Mouse (Mus musculus) retina, embryonic 14.5 days (tissue): ENCODE data around the gene Hilpda.

Experiments
- DNase-seq: peaks from one replicate; pipeline ENCODE4 v3.0.0-alpha.2; 2015; ENCODE audit warnings: low spot score

Gene Hilpda

DNA sequence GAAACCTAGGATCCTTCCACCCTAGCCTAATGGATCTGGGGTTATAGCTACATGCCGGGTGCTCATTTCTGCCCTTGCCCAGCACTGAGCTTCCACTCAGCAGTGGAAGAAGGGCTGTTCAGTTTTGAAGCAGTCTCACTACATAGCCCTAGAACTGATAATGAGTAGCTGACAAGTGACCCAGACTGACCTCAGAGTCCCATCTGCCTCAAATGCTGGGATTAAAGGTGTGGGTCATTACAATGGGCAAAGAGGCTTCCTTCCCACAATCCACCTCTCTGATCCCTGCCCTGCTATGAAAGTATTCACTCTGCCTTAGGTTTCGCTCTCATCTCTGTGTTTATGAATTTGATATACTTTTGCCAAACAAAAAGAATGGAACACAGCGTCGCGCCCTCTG lies 4.5 kb downstream of the Hilpda start:
- DNase-seq, result peak; percentile 32

DNA sequence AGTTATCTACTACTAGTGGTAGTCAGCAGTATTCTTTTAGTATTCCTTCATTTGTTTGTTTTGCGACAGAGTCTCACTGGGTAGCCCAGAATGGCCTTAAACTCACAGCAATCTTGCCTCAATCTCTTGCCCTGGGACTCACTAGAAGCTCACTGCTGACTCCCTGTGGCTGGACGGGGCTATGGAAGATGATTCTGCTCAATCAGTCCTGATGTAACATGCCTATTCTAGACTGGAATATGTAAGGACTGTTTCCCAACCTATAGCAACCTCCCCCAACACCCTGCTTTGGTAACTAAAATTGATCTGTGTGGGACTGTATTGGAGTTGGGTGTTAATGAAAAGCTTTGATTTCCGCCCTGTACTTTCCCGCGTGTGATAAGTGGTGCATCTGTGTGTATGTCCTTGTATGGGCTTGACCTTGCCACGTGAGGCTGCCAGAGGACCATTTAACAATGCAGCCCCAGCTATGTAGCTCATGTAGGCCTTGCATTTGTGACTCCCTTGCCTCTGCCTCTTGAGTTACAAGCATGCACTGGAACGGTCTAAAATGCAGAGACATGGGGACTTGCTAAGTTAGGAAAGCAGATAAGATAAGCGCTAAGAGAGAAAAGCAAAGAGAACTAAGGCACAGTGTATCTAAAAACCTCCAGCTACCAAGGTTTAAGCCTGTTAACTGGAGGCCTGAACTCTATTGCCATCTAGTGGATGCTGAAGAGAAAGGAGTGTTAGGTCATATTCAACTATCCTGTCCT lies 6.4 kb downstream of the Hilpda start:
- DNase-seq, result peak; percentile 87

DNA sequence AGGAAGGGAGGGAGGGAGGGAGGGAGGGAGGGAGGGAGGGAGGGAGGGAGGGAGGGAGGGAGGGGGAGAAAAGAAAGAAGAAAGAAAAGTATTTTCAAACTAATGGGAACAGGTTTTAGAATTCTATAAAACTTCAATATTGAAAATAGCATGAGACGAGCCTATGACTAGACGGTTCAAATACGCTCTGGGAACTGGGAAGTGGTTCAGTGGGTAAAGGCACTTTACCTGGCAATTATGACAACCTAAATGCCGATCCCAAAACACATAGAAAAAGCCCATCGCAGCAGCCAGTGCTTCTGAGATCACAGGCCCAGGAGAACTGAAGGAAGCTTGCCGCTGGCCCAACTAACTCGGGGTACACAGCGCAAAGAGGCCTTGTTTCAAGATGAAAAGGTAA lies 7.0 kb downstream of the Hilpda start, which contains the start of gene Fam71f2:
Fam71f2 (plus strand) TSS at position 301 of the 400 bp plus-strand sequence.
- no peak for DNase-seq

DNA sequence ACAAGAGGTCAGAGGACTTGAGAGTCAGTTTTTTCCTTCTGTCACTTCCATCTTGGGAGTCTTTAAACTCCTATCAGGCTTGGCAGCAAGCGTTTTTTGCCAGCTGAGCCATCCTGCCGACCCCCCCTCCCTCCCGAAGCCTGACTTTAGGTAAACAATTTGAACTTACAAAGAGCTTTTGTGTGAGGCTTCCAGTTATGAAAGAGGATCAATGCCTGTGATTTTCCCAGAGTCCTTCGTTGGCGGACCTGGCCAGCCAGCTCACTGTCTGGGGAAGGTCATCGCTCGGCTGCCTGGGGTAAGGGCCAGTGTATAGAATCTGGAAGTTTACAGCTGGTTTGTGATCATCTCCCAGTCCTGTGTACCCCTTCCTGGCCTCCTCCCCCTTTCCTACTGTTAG lies 8.4 kb downstream of the Hilpda start:
- DNase-seq, result no peak

DNA sequence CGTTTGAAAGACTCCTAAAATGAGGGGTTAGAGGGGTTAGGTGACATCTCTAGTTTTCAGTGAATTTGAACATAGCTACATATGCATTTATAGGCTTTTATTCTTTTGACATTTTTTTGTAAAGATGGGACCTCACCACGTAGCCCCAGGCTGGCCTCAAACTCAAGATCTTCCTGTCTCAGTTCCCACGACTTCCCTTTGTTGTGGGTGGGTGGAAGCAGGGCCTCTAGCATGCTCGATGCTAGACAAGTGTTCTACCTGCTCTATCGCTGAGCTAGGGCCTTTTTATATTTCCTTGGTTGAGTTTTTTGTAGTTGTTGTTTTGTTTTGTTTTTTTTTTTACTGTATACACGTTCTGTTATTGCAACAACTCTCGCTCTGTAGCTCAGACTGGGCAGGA lies 14.6 kb downstream of the Hilpda start:
- DNase-seq, result no peak

DNA sequence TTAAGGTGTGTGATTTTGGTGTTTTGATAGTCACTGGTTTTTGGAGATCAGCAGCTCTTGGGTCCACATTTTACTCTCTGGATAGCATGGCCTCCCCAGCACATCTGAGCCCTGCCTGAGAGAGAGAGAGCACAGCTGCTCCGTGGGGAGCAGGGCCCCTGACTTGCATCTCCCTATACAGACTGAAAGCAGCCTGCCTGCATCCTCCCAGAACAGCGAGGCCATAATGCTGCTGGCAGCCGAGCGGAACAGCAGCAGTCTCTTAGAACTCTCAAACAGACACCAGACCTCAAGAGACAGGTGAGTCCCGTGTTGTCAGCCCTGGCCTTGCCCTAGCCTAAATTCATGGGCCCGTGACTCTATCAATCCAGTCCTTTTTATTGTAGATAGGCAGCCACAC lies 15.2 kb downstream of the Hilpda start:
- DNase-seq, result no peak

DNA sequence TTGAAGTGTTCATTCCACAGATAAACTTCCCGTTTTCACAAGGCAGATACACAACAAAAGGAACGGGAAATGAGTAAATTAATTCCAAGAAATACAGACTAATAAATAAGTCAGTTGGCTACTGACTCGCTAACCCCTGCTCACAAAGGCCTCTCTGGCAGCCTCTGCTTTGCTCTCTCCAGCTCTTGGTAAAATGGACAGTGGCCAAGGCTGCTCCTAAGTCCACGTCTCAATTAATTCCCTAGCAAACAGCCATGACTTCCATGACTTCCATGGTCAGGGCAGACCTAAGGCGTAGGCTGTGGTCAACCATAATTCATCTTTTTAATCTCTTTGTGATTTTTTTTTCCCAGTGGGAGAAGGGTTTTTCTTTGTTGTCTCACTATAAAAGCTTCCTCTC lies 15.7 kb downstream of the Hilpda start:
- no peak for DNase-seq

DNA sequence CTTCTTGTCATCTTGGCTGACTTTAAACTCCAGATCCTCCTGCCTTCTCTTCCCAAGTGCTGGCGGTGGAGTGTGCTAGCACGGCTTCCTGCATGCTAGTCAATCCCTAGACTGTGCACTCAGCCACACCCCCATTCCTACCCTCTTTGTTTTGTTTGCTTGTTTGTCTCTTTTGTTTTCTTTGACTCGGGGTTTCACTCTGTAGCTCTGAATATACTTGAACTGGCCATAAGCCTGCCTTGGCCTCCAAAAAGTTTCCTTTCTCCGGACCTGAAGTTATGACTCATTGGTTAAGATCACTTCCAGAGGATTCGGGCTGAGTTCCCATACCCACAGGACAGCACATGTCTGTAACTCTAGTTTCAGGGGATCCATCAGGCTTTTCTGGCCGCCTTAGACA lies 16.4 kb downstream of the Hilpda start:
- DNase-seq, result no peak

DNA sequence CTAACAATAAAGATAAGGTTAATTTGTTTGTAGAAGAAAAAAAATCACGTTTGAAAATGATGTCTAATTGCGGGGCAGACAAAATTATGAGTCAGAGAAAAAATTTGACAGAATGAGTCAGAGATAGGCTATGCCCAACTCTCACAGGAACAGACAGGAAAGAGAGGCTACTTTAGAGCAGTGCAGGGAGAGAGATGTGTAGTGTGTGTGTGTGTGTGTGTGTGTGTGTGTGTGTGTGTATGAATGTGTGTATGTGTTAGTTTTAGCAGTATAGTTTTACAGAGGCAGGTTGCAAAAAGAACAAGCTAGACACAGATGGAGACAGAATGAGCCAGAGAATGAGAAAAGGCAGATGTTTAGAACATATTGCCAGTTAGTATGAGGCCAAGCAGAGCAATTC lies 26.8 kb downstream of the Hilpda start:
- DNase-seq, result no peak

DNA sequence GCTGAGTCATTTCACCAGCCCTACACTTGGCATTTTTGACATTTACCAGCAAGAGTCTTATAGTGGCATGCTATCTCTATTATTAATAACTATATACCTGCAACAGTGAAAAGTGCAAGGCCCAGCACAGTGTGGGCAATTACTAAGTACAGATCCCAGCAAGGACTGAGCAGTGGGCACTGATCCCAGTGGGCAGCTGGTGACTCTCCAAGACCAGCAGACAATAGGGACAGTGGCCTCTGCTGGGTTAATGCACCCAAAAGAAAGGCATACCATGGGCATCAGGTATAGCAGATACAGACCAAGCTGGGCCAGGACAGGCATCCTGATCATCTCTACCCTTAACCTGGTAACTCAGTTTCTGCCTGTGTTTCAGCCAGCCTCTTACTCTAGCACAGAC lies 31.0 kb downstream of the Hilpda start:
- no peak for DNase-seq

DNA sequence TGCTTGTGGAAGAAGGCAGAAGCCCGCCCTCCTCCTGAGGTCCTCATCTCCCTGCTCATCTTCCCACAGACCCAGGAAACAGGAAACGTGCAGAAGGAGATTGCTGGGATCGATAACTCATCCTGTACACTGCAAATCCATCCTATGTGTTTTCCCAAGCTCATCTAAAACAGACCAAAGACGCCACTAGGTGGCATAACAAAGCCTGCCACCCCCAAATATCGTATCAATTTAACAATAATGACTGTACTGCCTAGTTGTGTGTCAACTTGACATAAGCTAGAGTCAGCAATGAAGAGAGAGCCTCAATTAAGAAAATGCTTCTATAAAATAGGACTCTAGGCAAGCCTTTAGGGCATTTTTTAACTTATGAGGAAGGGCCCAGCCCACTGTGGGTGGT lies 31.4 kb downstream of the Hilpda start:
- DNase-seq, result no peak

DNA sequence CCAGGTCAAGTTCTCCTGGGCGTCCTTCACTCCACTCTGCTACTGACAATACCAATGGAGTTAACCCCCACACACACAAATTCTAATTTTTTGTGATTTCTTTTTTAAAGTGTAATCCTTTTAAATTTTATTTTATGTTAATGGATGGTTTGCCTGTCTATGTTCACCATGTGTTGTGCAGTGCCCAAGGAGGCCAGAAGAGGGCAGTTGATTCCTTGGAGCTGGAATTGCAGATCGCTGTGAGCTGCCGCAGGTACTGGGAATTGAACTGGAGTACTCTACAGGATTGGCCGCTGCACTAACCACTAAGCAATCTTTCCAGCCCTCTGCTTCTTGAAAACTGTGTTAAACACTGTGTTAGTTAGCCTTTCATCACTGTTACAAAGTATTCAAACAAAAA lies 33.2 kb downstream of the Hilpda start:
- DNase-seq, result no peak

DNA sequence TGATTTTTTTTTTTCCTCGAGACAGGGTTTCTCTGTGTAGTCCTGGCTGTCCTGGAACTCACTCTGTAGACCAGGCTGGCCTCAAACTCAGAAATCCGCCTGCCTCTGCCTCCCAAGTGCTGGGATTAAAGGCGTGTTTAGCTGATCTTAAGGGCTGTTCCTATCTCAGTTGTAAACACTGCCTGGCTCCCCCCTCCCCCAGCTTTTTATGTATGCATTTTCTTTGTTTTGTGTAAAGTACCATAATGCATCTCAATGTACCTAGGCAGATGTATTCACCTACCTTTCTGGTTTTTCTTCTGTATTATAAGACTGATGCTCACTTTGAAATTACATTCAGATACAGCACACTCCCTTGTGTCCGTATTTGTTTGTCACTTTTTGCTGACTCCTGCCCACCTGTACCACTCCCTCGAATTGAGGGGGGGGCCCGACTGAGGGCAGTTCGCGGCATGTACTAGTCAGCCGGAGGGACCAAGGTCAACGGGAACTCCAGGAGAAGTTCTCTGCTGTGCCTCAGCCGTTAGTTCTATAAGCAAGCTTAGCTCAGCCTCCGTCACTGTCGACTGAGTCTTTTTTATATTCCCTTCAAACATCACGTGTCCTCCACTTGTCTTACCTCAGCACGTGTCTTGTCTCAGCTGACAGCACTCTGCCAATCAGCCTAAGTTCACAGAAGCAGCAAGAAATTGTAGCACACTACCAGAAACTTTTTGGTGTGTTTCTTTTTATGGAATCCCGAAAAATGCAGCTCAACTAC lies 36.7 kb downstream of the Hilpda start:
- no peak for DNase-seq

DNA sequence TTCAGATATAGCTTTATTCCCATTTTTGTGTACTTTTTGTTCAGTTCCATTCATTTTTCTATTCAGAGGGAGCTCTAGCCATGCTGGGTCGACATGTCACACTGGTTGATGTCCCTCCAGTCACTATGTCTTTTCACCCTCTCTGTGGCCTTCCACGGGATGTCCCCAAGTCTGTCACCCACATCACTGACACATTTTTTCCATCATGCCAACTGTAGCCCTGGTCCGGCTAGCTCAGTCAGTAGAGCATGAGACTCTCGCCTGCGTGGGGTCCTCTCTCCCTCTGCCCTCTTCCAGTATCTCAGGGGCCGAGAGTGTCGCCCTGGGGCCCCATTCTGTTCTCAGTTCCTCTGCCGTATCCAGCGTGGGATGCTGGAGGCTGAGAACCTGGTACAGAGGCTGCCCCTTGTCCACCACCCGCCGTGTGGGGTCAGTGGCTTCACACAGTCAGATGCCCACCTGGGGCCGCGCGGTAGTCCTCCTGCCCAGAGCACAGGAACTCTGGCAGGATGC lies 41.5 kb downstream of the Hilpda start:
- DNase-seq, result no peak

DNA sequence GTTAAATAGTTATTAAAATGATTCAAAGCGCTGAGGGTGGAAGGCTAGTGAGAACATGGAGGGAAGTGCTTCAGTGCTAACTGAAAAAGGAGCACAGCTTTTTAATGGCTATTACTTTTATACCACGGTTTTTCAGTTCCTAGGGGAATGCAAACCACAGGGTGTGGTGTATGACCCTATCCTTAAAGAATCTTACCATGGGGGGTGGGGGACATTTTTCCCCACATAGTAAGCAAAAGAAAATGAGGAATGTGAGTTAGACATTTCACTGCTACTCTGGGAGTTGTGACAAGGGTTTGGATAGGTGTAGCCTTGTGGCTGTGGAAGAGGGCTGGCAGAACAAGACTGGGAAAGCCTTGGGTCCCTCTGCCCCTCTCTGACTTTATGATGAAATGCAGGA lies 45.0 kb downstream of the Hilpda start:
- no peak for DNase-seq

DNA sequence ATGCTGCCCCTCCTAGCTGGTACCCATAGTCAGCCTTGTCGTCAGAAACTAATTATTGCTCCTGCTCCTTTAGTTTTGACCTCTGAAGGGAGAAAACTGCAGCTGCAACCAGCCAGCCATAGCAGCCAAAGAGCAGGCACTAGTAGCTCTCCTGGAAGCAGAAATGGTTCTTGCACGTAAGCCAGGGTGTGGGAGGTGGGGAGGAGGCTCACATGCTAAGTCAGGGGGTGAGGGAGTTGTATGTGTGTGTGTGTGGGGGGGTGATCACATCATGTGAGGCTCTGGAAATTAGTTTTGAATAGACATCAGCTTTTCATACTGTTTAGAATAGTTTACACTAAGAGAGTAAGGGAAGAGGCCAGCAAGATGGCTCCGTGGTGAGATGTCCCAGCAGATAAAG lies 45.7 kb downstream of the Hilpda start:
- DNase-seq, result no peak

DNA sequence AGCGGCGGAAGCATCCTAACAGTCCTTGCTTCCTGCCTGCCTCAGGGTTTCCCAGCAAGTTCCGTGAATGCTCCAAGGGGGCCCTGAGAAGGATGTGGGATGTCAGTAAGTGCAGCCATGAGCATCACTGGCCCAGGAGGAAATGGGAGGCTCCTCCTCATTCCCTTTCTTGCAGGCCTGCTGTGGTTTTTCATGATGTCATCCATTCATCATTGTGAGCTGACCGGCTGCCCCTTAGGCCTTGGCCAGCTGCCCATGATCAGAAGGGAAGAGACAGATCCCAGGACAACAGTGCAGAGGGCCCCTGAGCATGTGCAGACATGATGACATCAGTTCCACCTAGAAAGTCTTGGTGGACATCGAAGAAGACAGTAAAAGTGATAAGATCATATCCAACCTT lies 46.6 kb downstream of the Hilpda start, which contains the start of gene Fam71f1:
Fam71f1 (plus strand) TSS at position 262 of the 400 bp plus-strand sequence.
- no peak for DNase-seq

DNA sequence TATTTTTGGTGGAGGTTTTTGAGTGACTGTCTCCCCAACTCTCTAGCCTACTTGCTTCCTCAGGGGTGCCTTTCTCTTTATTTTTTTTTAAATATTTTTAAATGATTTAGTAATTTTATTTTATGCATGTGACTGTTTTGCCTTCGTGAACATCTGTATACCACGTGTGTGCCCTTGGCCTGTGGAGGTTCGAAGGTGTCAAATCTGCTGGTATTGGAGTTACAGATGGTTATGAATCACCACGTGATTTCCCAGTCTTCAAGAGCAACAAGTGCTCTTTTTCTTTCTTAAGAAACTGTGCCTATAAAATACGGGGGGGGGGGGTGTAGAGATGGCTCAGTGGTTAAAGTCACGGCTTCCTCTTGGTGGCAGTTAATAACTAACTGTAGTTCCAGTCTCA lies 49.3 kb downstream of the Hilpda start:
- no peak for DNase-seq

DNA sequence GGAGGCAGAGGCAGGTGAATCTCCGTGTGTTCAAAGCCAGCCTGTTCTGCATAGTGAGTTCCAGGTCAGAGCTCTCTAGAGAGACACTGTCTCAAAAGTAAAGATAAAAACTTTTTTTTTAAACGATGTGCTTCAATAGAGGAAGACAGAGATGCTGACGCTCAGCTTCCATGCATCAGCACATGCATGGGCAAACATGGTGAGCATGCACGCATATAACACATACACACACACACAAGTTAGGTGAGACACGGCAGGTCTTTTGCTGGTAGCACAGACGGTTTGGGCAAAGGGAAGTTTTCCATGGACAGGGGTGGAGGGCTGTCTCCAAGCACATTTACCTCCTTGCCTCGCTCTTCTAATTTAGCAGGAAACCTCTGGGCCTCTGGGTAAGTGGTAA lies 49.9 kb downstream of the Hilpda start:
- no peak for DNase-seq

DNA sequence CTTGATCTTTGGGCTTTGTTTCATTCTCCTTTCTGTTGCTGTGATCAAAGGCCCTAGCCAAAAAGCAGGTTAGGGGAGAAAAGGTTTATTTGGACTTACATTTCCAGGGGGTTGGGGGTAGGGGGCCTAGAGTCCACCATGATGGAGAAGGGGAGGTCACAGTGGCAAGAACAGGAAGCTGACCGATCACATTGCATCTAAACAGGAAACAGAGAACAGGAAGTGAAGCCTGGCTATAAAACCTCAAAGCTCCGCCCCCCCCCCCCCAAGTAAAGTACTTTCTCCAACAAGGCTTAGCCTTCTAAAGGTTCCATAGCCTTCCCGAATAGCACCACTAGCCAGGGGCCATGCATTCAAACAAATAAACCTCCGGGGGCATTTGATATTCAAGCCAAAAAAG lies 50.4 kb downstream of the Hilpda start:
- DNase-seq, result no peak
